Mouse (Mus musculus): Measurements from ENCODE around the gene Pfn1.

Gene Pfn1

GRCm38 (mm10) chr11:70674501-70674900 lies 20.1 kb upstream of the Pfn1 start:
- DNase-seq (ENCODE audit: low read depth, low spot score), result no peak

GRCm38 (mm10) chr11:70674014-70674413 lies 19.6 kb upstream of the Pfn1 start:
- no peak for DNase-seq (ENCODE audit: low read depth, low spot score)

GRCm38 (mm10) chr11:70671333-70672047 lies 17.0 kb upstream of the Pfn1 start:
- no peak for DNase-seq (ENCODE audit: low read depth, low spot score)

DNA sequence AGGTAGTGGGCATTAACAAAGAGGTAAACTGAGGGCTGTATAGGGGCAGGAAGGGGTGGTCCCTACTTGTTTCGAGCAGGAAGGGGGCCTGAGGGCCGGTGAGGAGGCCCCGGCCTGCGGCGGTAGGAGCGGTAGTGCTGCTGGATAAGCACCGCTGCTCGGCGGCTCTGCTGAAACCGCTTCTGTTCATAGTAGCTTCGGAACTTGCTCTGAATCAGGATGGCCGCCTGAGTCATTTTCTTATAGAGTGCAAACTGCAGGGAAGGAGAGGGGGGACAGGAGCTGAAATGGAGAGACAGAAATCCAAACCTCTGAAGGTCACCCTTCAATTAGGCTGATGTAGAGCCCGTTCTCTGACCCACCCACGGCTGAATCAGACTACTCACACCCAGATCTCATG lies 16.0 kb upstream of the Pfn1 start:
- no peak for DNase-seq (ENCODE audit: low read depth, low spot score)

- no peak for DNase-seq (ENCODE audit: low read depth, low spot score)
These were observed 15.3 kb upstream of the Pfn1 start for GRCm38 (mm10) chr11:70669582-70670345.

DNA sequence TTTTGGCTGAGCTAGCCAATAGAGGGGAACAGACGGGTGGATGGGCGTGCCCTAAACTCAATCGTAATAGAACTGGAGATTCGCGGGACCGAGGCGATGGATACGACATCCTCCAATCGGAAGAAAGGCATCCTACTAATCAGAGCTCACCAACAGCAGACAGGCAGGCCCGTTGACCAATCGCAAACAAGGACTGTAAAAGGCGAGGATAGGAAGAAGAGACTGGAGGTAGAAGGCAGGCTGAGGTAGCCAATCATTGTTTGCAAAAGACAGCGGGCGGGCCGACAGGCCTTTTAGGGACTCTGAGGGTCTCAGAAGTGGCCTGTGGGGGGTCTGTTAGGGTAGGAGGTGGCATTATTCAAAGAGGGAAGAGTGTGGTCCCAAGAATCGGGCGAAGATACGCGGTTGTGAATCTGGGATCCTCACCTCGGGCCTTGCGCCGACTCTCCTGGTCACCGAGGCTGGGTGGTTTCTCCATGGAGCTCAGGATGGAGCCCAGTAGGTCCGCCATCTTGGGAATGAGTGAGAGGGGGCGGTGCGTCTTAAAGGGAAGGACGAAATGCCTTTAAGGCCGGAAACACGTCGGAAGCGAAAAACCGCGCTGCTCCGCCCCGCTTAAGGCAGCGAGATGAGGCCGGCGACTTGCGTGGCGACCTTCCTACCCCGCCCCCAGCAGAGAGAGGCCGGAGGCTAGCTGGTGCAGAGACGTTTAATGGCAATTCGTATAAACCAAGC lies 14.5 kb upstream of the Pfn1 start, which contains the start of gene Spag7:
TSS of gene Spag7 (minus strand) at position 646 of the 735 bp plus-strand sequence.
- peak; percentile 100 for DNase-seq (ENCODE audit: low read depth, low spot score)

DNA sequence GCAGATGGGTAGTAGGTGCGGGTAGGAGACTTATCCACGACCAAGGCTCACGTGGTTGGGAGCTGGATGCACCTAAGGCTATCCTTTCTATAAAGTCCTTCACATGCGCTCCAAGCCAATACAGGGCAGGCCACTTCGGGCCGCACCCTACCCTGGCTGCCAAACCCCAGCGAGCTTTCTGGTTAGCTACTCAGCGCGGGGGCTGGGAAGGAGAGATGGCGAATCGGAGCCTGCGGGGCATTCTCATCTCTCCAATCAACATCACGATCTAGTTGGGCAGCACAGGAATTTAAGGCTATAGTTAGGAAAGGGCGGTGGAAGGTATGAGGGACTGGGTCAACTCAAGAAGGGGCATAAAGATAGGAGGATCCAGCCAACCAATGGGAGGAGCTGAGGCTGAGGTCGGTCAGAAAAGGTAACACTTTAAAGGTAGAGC lies 13.9 kb upstream of the Pfn1 start:
- no peak for DNase-seq (ENCODE audit: low read depth, low spot score)

DNA sequence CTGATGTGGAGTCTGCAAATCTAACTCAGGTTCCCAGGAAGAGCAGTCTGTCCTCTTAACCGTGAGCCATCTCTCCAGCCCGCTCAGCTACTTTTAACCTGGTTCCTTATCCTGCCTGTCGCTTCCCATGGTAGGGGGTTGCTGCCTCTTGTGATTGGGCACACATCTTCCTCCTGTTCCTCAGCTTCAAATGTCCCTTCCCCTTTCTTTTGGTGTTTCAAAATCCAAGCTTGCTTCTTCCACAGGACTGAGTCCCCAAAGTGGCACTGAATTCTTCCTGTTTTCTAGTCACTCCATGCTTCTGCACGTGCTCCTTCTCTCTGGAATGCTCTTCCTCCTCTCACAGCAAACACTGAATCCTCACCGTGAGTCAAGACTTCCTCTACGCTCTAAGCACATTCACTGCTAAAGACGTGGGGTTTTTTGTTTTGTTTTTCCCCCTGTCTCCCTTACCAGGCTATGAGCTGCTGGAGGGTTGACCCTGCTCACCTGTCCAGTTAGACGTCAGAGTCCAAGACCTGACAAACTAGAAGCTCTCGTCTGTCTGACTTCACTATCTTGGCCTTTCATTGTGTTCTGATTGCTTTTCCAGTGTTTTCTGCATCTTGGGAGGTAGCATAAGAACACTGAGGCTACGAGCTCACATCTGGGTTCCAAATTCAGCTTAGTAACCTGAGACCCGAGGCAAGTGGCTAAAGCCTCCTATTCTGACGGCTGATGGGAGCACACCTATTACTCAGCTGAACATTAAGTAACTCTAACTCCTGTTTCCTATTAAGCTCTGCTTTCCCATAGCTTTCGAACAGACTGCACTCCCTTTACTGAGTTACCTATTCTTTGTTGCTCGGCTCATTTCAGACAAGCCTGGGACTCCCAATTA lies 13.1 kb upstream of the Pfn1 start:
- DNase-seq (ENCODE audit: low read depth, low spot score), result no peak

- no peak for DNase-seq (ENCODE audit: low read depth, low spot score)
These were observed 12.2 kb upstream of the Pfn1 start for GRCm38 (mm10) chr11:70666687-70667086.

DNA sequence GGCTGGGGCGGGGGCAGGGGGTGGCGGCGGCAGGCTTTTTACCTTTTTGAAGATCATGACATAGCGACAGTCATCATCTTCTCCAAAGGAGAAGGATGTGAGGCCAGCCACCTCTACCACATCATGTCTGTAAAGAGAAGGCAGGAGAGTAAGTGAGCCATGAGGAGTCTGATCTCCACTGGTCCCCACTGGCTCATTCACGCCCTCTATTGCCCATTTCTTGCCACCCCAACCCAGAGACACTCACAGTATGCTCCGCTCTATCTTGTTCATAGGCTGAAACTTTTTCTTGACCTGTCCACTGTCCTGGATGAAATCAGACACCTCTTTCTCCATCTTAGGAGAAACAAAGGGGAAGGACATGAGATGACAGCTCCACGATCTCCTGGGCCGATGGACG lies 10.3 kb upstream of the Pfn1 start:
- no peak for DNase-seq (ENCODE audit: low read depth, low spot score)

DNA sequence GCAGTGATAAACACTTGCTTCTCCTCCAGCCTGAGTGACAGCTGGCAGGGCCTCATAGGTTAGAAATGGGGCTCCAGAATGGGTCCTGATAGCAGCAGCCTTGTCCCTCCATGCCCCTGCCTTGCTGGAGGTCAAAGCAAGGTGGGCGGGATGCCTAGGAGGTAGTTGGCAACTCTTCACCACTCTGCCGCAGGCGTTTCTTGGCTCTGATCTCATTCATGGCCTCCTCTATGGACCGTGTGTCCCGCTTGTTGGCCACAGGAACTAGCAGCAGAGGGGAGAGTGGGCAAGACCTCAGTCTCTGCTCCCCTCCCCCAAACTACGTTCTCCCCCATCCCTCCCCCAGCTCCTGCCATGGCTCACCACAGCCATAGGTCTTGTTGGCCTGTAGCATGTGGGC lies 9.5 kb upstream of the Pfn1 start:
- no peak for DNase-seq (ENCODE audit: low read depth, low spot score)

DNA sequence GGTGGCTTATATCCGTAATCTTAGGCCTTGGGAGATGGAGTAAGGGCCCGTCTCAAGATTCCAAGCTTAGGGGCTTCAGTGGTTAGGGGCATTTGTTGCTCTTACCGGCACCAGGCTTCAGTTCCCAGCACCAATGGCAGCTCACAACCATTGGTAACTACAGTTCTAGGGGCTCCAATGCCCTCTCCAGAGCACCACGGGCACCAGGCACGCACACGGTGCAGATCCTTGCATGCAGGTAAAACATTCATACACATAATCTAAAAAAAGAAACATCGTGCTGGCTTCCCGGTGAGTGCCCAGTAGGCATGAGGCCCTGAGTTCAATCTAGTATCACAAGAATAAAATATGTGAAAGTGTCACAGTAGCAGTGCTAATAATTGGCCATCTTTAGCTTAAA lies 8.7 kb upstream of the Pfn1 start:
- DNase-seq (ENCODE audit: low read depth, low spot score), result no peak

GRCm38 (mm10) chr11:70660571-70660970 lies 6.1 kb upstream of the Pfn1 start:
- no peak for DNase-seq (ENCODE audit: low read depth, low spot score)

GRCm38 (mm10) chr11:70658942-70659341 lies 4.5 kb upstream of the Pfn1 start:
- no peak for DNase-seq (ENCODE audit: low read depth, low spot score)

- DNase-seq (ENCODE audit: low read depth, low spot score), result no peak
These were observed 4.1 kb upstream of the Pfn1 start for GRCm38 (mm10) chr11:70658521-70658920.

DNA sequence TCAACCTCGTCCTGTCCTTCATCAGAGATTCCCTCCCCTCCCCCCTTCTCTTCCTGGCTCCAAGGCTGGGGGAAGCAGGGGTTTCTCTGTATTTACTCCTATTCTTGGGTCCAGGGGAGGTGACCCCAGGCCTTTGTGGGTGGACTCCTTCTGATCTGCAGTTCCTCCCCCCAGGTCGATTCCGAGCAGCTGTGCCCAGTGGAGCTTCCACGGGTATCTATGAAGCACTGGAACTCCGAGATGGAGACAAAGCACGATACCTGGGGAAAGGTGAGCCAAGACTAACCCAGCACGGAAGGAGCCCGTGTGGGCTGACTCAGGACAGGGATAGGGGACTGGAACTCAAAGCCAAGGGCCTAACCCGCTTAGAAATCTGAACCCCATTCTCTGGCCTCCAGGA lies 3.5 kb upstream of the Pfn1 start:
- no peak for DNase-seq (ENCODE audit: low read depth, low spot score)

DNA sequence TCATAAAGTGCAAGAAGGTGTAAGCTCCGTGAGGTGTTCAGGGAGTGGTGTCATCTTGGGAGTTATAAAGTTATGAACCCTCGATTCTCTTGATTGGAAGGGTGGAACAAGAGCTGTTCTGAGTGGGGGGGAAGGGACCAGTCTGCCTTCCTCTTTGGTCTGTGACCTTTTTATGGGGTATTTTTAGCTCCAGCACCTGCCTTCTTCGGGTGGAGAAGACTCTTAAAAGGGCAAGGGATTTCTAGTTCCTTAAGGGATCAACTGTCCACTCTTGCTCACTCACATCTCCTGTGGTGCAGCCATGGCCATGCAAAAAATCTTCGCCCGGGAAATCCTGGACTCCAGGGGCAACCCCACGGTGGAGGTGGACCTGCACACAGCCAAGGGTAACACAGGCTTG lies 3.1 kb upstream of the Pfn1 start:
- no peak for DNase-seq (ENCODE audit: low read depth, low spot score)

- no peak for DNase-seq (ENCODE audit: low read depth, low spot score)
These were observed 2.5 kb upstream of the Pfn1 start, which contains the start of gene Eno3 for GRCm38 (mm10) chr11:70656964-70657363. Gene Eno3, plus strand, starts transcription at chr11:70657202.

- no peak for DNase-seq (ENCODE audit: low read depth, low spot score)
These were observed 2.0 kb upstream of the Pfn1 start for GRCm38 (mm10) chr11:70656456-70656927.

DNA sequence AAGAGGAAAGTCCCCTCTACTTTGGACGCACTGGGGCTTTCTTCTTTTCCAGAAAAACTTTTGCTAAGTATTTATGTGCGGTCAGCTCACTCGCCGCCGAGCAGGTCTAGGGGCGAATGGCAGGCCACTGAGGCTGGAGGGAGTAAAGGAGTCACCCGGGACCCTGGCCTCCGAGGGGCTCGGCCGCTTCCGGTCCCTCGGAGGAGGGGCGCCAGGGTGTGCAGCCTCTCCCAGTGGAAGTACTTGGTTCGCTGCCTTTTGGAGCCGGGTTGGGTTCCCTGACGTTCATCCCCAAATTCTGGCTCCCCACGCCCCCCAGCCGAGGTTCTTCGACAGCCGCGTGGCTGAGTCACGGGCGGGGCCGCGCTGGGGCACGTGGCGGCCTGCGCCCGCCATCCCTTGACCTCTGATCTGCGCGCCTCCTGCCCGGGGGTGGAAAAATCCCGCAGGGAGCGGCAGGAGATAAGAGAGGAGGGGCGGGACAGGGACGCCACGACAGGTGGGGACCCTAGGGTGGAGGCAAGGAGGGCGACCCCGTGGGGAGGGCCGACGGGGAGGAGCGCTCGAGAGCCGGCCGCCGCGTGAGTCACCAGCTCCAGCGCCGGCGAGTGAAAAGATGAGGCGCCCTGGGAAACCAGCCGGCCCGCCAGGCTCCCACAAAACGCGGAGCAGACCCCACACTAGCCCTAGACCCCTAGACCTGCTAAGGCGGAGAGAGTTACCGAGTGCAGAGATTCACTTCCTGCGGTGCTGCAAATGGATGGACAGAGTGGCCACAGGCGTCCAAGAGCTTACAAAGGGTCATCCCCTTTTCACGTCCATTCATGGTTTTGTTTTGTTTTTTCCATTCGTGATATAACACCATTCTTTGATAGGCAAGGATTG lies 1.4 kb upstream of the Pfn1 start:
- no peak for DNase-seq (ENCODE audit: low read depth, low spot score)
